Mouse (Mus musculus): Measurements from ENCODE around the gene Ehbp1l1.

The Ehbp1l1 gene

DNA sequence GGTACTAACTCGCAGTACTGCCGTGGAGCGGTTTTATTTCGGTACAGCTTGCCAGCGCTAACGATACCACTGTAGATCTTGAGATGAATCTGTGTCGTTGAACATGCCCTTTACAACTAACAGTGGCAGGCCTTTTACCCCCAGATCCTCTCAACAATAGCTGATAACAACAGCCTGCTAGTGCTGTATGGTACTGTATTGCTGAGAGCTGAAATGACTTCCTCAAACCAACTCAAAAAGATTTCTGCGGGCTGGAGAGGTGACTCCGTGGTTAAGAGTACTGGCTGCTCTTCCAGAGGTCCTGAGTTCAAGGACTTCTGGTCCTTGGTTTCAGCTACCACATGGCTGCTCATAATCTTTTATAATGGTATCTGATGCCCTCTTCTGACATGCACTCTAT, 8.2 kb upstream of the Ehbp1l1 start:
- no peak for DNase-seq (ENCODE audit: low read depth)

DNA sequence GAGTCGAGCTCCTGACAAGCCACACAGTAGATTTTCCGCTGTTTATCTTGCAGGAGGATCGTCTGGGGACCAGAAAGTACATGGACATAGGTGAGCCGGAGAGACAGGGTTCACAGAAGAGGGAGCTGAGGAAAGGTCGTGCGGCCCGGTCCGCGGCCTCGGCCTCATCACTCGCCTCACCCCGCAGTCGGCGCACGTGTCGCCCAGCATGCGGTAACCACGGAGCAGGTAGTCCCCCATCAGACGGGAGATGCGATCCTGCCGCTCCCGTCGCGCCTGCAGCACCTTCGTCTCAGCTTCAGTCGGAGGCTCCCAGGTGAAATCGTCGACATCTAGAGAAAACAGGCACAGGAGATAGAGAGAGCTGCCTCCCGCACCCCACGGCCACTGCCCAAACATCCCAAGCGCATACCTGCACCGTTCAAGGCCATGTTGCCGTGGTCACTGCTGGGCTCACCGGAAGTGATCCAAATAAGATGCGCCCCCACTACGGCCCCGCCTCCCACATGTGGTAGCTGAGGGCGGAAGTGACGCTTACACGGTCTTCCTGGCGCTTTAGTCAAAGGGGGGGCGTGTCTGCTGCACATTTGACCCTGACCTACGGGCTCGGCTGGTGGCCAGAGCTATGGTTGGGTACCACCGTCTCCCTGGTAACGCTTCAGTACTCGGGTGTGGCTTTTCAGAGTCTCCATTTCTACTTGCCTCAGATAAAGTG, 5.3 kb upstream of the Ehbp1l1 start:
- peak; percentile 90 for DNase-seq (ENCODE audit: low read depth)

DNA sequence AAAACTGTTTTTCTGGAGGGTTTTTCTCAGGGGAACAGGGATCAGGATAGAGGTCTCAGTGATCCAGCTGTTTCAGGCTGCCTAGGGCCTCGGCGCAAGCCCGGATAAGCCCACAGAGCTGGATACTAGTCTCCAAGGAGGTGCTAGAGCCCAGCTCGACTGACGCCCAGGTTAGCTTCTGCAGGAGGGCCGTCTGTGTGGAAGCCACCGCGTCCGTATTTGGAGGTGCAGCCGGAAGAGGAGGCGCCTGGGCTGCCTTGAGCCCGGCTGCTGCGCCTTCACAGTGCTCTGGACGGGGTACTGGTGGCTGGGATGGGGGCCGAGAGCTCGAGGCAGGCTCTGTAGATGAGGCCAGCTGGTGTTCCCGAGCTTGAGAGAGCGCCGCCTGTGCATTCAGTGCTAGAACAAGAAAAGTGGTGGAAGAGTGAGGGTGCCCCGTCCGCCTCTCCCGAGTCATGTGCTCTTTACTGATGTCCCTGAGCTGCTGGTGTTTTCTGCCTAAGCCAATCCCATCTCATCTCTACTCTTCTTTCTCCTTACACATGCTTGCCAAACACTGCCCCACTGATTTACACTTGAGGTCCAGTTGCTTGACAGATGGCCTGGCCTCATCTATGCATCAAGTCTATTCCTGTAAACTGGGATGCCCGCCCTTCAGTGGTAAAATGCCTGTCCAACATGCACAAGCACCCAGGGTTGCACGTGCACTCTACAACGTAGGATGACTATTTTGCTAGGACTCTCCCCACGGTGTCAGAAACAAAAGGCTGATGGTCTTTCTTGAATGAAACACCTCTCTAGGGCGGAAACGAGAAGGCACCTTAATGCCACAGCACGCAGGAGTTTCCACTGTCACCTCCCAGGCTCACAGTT, 4.4 kb upstream of the Ehbp1l1 start:
- no peak for DNase-seq (ENCODE audit: low read depth)

DNA sequence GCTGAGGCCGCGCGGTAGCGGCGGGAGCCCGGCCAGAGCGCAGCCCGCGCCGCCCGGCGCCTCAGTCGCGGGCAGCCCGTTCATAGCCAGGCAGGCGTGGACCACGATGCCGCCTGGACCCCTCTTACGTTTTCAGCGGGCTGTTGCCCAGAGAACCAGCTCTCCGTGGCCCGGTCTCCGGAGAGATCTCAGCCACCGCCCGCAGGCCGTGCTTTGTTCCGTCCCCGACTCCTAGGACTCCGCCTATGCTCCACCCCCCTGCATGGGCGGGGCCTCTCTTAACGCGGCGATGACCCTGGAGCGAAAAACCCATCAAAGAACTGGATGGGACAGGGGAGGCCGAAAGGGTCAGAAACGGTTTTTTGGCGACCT, 3.3 kb upstream of the Ehbp1l1 start, which contains the start of gene Fam89b:
Fam89b (minus strand) TSS at position 210 of the 372 bp plus-strand sequence.
- peak; percentile 85 for DNase-seq (ENCODE audit: low read depth)

DNA sequence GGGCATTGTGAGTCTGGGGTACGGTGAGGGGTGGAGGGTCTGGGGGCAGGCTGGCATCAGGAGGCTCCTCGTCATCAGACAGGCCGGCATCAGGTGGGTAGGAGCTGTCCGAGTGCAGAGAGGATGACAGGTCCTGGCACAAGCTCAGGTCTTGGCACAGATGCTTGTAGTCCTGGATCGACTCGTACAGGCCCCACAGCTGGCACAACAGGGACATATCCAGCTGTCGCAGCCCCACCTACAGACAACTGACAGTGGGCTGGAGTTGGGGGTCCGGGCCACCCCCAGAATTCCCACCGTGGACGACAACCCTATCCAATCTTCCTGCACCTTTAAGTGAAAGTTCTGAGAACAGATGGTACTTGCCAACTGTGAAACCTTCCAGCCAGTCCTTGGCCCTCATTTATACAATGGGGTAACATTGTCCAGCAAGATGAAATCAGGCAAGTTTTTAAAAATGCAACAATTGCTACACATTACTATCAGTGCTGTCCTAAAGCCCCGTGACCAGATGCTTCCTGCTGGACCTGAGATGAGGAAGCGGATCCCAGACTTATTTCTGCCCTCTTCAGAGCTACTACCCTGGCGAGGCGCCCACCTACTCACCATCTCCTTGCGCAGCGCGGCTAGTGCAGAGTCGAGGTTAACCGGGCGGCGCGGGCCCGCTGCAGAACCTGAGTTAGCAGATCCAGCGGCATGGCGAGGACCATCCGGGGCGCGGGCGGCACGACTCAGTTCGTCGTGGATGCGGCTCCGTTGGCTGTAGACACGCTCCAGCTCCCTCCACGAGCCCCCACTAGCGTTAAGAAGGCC, 2.7 kb upstream of the Ehbp1l1 start:
- no peak for DNase-seq (ENCODE audit: low read depth)

DNA sequence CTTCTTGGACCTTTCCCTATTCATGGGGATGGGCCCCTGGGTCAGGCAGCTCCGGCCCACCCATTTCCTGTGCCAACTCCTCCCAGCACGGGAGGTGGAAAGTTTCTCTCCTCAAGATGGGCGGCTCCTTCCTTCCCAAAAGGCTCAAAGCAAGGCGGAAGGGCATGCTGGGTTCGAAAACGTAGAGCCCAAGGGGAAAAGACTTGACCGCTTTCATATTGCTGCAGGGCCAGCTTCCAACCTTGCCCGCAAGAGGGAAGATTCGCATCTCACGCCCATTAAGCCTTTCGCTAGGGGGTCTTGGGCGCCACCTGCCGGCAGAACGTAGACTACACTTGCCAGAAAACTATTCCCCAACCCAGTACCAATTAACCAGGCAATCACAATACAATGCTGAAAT, 1.6 kb upstream of the Ehbp1l1 start:
- peak; percentile 81 for DNase-seq (ENCODE audit: low read depth)

DNA sequence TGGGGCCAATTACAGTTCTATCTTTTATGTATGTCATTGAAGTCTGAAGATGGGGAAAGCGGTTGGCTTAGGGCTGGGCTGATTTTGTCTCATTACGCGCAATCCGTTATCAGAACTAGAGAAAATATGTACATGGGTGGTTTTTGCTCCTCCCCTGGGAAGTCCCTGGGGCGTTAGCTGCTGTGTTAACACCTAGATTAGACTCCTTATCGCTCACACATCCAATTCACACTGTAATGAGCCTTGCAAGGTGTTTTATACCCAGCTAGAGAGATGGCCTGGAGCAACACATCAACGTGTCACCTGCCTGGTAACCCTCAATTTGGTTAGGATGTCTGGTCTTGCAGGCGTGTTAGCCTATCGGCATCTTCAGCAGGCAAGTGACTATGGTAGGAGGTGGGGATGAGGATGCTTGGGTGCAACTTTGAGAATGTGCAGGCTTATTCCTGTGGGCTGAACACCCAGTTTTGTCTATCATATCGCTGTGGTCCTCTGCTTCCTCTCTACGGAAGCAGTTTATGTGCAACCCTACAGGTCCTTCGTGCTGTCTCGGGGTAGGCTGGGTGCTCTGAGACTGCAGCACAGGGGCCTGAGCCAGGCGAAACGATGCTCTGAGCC, 953 bp upstream of the Ehbp1l1 start:
- no peak for DNase-seq (ENCODE audit: low read depth)

DNA sequence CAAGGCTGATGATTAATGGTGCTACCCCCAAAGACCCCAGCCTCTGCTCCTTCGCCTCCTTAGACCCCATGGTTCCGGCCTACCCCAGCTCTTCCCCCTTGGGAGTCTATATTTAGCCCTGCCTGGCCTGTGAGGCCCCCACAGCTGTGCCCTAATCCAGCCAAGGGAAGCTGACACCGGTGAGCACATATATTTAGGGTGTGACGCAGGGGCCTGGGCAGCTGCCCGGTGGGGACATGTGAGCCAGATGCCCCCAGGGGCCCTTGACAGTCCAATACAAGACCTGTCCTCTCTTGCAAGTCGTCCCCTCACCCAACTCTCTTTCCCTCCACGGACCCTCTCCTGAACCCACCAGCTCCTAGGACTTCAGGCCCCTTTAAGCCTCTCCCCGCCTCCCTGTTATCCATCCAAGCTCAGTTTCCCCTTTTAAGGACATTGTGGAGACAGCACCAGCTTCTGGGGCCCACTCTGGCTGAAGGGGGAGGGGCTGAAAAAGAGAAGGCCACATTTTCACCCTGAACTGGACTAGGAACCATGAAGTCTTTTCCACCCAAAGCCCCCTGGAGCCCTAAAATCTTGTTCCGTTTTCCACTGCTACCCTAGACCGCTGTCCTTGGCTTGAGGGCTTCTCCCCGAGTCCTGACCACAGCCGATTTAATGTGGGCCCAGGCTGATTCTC, 949 bp downstream of the Ehbp1l1 start:
- no peak for DNase-seq (ENCODE audit: low read depth)

DNA sequence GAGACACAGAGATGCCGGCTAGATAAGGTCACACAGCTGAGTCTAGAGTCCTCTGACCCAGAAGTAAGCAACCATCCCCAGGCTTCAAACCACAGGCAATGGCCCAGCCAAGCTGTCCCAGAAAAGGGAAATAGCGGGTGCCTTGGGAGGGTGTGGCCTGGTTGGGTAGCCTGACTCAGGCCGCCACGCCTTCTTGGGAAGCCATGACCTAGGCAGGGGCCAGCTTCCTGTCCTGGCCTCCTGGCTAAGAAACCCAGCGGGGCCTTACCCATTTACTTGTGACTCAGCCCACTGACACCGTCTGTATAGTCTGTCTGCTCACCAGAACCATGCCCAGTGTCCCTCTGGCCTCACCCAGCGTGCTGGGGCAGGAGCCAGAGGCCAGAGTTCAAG, 1.6 kb downstream of the Ehbp1l1 start:
- DNase-seq (ENCODE audit: low read depth) = peak; percentile 86

DNA sequence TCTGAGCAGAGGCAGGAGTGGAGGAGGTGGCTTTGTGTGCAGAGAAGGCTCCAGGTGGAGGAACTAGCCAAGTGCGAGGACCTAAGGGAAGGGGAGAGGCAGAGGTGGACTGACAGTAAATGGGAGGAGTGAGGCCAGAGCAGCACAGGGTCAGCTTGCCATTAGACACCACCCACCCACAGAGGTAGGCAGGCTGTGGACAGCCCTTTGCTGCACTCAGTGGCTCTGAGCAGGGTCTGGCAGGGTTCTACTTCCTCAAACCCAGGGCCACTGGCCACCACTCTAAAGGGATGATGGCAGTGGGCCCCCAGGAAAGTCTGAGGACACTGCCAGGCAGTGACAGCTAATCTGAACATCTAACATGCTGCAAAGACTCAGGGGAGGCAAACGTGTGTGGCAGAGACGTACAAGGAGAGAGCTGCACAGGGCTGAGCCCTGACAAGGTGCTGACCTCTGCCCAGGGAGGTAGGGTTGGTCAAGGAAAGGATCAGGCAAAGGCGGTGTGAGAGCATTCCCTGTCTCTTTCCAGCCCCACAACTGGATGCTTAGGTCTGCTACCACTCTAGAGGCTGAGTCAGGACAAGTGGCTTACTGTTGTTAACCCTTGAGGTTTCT, 2.1 kb downstream of the Ehbp1l1 start:
- no peak for DNase-seq (ENCODE audit: low read depth)

DNA sequence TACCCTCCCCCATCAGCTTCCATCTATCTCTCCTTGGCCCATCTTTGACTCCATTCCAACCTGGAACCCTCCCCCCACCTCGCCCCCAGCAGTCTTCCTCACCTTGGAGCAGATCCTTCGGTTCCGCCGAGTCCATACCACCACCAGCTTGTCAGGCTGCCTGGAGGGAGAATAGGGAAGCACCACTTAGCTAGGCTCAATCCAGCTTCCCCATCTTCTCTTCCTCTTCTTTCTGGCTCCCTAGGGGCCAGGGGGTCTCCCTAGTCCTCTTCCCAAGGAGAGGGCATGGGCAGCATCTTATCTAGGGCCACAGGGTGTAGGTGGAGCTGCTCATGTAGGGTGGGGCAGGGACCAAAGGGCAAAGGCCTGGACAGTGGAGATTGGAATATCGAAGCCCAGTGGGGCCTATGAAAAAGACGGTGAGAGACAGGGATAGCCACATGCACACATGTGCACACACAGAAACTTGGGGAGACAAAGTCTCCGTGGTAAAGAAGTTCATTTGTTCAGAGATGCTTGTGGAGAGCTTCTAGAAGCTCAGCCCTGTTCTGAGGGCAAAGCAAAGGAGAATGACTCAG, 3.2 kb downstream of the Ehbp1l1 start:
- no peak for DNase-seq (ENCODE audit: low read depth)

DNA sequence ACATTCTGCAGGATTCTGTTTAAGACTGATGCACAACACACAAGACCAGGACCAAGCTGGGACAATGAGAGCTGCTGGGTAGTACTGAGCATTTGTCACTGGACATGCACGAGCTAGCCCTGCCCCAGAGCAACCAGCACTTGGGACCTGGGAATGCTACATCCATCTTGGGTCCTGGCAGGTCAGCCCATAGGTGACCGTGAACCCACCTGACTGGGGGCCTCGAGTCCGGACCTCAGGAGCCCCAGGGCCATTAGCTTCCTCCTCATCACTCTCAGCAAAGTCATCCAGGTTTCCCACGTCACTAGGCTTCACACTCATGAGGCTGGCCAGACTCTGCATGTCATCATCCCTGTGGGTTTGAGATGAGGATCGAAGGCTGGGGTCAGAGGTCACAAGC, 4.9 kb downstream of the Ehbp1l1 start:
- no peak for DNase-seq (ENCODE audit: low read depth)

DNA sequence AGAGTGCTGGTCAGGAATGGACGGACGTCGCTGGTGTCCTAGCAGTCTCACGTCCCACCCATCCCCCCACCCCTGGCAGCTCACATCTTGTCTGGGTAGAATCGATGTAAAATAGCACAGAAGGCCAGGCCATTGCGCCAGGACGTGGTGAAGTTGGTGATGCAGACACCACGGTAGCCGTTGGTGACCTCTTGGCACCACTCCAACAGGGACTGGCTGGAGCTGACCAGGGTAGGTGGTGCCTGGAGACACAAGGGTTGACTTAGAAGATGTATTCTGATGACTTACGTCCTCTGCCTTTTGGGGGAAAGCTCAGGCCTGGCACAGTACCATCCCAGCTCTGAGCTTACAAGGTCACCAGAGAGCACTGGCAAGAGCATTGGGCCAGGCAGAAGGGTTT, 9.2 kb downstream of the Ehbp1l1 start:
- DNase-seq (ENCODE audit: low read depth) = no peak

DNA sequence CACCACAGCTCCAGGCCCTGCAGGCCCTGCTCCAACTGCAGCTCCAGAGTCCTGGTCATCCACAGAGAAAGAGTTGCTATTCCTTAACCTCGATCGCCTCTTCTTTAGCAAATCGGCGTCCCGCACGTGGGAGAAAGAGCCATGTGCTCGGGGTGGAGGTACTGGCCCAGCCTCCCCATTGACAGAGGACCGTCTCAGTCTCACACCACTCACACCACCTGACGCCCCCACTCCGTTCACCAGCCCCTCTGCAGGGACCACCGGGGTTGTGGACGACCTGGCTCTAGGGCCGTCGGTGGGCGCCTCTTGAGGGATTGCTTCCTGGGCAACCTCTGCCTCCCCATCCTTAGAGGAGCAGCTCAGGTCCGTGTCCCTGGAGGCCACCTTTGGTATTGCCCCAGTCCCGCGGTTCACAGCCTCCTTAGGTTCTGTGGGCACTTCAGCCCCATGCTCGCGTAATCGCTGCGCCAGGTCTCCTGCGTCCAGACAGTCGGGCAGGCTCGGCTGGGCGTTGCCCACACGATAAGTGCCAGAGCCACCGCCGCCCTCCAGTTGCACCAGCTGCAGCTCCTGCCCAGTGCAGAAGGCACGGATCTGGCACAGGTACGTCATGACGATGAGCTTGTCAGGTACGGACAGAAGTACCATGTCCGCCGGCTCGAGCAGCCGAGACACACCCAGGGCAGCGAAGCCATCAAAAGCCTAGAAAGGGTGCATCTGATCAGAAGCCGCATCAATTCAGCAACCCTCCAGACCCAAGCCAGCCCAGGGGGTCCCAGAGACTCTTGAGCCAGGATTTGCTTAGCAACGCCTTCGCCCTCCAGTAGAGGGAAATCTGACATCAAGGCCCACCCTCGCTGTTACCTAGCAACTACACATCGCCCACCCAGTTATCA, 10.1 kb downstream of the Ehbp1l1 start:
- no peak for DNase-seq (ENCODE audit: low read depth)

DNA sequence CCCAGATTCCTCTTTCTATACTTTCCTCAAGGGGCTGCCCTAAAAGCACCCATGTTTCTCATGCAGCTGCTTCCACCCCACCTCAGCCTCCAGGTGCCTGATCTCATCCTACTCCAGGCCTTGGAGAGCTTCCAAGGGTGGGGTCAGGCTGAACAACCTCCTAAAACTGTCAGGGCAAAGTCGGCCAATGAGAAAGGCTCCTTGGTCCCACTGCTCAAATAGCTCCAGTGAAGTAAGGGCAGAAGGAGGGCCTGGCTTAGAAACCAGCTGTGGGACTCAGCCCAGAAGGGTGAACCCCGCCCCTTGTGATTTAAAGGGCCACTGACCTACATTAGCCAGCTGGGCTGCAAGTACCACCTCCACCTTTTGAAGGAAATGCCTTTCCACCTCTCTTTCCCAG, 12.4 kb downstream of the Ehbp1l1 start:
- no peak for DNase-seq (ENCODE audit: low read depth)

DNA sequence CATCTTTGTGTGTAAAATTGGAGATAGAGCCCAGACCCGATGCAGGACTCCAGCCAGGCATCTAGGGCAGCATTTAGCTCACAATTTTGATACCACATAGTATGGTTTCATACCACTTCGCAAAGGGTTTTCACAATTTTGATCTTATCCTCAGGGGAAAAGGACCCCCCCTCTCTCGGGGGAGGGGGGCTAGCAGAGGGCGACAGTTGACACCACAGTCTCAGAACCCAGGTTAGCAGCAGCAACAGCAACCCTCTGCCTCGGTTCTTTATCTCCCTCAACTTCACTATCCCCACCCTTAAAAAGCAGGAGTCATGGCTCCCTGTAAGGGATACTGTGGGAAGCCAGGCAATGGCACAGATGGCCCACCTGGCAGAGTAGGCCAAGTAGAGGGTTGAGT, 12.9 kb downstream of the Ehbp1l1 start:
- no peak for DNase-seq (ENCODE audit: low read depth)

DNA sequence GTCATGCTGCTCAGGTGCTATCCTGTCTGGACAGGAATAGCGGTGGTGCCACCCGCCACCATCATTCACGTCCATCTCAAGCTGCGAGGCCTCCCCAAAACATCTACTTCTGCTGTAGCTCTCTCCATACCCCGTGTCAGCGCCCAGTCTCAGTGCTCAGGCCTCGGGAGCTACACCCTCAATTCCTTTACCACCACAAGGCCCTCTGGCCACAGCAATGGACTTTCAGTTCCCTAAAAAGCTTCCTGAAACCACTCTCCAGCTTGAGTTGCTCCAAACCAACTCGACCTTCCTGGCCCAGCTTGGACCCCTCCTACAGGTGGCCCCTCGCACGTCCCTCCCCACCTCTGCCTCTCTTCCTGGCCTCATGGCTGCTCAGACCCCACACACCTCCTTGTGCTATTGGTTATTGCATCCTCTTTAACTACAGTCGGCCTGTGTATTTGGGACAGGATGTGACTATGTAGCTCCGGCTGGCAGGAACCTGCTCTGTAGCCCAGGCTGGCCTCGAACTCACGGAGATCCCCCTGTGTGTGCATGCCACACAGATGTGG, 14.1 kb downstream of the Ehbp1l1 start:
- no peak for DNase-seq (ENCODE audit: low read depth)

DNA sequence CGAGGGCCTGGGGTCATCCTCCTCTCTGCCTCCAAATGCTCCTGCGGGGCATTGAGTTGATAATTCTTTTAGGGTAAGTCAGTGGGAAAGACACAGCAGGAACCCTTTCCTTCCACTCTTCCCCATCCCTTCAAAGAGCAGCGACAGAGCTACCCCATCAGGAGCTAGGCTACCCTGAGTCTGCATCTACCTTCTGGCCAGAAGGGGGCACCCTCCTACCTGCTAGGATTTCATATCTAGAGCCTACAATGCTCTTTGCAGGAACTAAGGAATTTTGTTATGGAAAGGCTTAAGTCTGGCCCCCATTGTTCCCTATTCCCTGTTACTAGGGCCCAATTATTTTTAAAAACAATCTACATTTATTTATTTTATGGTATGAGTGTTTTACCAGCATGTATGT, 14.9 kb downstream of the Ehbp1l1 start:
- DNase-seq (ENCODE audit: low read depth) = no peak

DNA sequence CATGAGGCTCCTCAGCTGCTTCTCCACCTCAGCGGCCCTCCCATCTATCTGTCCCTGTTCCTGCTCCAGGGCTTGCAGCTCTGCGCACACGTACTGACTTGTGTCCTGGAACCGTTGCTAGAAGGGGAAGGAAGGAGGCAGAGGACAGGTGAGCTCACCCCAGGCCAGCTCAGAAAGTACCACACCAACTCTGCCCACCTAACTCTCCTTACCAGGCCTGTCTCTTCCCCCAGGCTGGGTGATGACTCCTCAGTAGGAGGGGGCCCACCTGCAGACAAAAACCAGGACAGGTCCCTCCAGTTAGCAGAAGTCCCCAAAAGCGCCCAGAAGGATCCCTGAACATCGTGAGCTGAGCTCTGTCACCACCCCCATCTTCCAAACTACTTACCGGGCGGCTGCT, 15.5 kb downstream of the Ehbp1l1 start:
- no peak for DNase-seq (ENCODE audit: low read depth)

All from c-Kit-positive CD71-negative TER-119-negative erythroid progenitor cells, embryonic 14.5 days (primary cell).